Mouse (Mus musculus) Patski (cell line): ENCODE measurements at regions not wholly inside any gene's neighbourhood (a gene's known extent, or its start where the extent isn't known, plus 50 kb on each side); places are given as distances from the start of the nearest gene placed in this dataset.

Experiments used
- ATAC-seq: fragments of 100-300 bp; one replicate; pipeline ENCODE4 v1.8.0; 2021
- CTCF ChIA-PET: fragments of 350-600 bp; sonication (Branson Sonifier 250); formaldehyde crosslinking; loops from one replicate; lab custom pipeline; 2022; ENCODE audit warnings: inconsistent platforms; lab: Charles Lee
- POLR2A ChIA-PET: fragments of 350-600 bp; sonication (Branson Sonifier 250); formaldehyde crosslinking; loops from one replicate; lab custom pipeline; 2022; ENCODE audit warnings: antibody characterized with exemption, inconsistent platforms; lab: Charles Lee
- DNase-seq: peaks from one replicate; pipeline ENCODE4 v3.0.0-alpha.2; 2011; ENCODE audit warnings: low read depth, low spot score
- H3K27me3 ChIP-seq: fragments of 371-371 bp; one replicate; pipeline ENCODE4 v1.5.1; 2021
- CTCF ChIP-seq: fragments of 100-300 bp; IDR thresholded peaks from one replicate; pipeline ENCODE4 v1.5.1; 2021
- in situ Hi-C: fragments of 300-500 bp; cut with MboI; formaldehyde crosslinking; loops from 3 replicates; pipeline ENCODE4 v1.11.1; 2018; ENCODE audit warnings: low pct_unique_long_range_greater_than_20kb, mixed read lengths

DNA sequence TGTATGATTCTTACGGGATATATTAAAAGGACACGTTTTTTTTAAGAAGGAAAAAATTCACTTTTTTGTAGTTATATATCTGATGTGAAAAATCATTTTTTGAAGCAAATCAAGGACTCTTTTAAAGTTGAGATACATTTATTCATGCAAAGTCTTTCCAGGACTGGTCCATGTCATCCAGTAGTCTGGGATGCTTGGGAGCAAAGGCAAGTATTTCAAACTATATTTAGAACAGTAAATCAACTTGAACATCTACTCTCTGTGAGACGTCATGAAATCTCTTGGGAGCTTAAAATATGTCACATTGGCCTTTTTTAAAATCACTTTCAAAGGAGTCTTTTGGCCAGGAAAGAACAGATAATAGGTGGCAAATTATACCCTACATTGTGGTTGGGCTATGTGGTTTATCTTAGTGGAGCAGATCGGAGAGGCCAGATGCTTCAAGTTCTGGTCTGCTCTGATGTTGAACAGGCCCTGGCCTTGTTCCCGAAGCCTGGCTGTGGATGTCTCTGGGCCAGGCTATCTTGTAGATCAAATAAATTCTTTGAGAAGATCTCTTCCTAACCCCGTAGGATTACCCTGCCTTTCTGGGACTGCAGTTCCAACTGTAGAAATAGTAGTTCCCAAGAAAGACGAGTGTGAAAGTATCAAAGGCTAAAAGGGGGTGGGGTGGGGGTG, 936.8 kb upstream of the Lcorl start:
- POLR2A ChIA-PET: no interaction called here
- DNase-seq: no peak

DNA sequence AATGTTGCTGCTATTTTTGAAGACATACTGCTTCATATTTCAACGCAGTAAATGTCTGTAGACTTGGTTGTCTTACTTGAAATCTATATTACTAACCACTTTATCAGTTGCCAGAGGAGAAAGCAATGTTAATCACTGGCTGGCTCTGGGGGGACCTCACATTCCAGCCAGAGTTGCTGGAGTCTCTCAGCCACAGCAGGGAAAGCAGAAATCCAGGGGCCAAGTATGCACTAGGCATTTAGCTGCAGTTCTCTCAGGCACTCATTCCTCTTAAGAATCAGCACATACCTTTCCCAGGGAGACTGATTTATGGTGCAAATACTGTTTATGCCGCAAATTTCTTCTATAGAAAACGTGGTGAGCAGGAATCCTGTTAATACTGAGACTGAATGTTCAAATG, 933.6 kb upstream of the Lcorl start:
- in situ Hi-C loops: no loop called here
- H3K27me3 ChIP-seq: no peaks in the 10 kb centered on the region
- CTCF ChIA-PET: no interaction called here
- no peak for DNase-seq
- no peak for ATAC-seq
- POLR2A ChIA-PET: no interaction called here
- no peak for TF ChIP-seq CTCF

More for the DNA sequence above, 936.8 kb upstream of the Lcorl start:
- CTCF ChIA-PET: no interaction called here
- no peak for TF ChIP-seq CTCF
- in situ Hi-C loops: no loop called here
- no peak for ATAC-seq
- no peaks in the 10 kb centered on the region for H3K27me3 ChIP-seq

DNA sequence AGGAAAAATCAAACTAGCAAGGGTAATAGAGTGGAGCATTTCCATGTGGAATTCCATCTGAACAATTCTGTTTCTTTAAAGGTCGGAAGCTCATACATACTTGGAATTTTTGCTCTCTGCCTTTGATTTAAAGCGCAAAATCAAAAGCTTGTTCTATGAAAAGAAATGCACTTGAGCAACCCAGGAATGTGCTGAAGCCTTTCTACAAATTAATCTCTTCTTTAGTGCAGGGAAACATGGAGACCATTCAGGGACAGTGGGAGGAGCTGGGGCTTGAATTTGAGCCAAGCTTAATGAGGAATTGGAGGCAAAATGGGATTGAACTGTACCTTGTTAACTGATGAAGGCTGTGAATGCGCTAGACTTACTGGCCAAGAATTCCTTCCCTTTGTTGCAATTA, 933.1 kb upstream of the Lcorl start:
- no peak for TF ChIP-seq CTCF
- ChIA-PET POLR2A (no interaction called here), CTCF (no interaction called here)
- ATAC-seq (no peak), DNase-seq (no peak)
- H3K27me3 ChIP-seq: no peaks in the 10 kb centered on the region
- in situ Hi-C loops: no loop called here

DNA sequence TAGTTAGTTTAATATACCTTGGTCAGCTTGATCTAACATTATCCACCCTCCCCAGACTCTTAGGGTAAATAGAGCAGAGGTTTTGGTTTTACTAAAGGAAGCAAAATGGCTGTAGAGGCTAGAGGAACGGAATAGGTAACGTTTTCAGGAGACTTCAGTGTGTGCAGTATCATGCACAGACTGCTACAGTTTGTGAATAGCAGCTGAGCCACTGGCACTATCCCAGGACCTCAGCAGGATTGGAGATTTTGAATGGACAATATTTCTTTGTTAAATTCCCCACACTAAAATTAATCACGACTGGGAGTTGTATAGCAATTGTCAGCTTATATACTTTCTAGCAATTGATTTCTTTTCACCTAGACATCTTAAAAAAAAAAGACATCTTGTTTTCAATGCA, 929.7 kb upstream of the Lcorl start:
- in situ Hi-C loops: no loop called here
- no peaks in the 10 kb centered on the region for H3K27me3 ChIP-seq
- ChIA-PET POLR2A (no interaction called here), CTCF (interaction anchor here (1.5 kb wide), 1 partner anchor 17 kb away, joined by 4 read pairs; no protein-coding TSS in a partner anchor)
- DNase-seq: no peak
- no peak for TF ChIP-seq CTCF
- ATAC-seq: no peak

DNA sequence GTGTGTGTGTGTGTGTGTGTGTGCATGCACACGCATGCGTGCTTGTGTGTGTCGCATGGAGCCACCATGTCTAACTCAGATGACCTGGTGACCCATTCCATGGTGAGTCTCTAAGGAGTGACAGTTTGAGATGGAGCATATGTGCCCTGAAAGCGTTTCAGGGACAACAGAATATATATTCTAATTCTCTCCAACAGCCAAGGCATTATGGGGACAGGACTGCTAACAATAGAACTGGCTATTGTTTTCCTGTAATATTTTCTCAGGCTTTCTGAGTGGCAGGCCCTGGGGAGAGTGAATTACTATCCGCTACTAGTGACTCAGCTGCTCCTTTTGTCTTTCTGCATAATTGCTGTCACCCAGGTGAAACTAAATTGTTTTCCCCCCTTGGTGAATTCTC, 898.7 kb upstream of the Lcorl start:
- no peak for TF ChIP-seq CTCF
- POLR2A ChIA-PET: no interaction called here
- no peak for DNase-seq
- in situ Hi-C loops: no loop called here
- no peak for ATAC-seq
- CTCF ChIA-PET: no interaction called here
- no peaks in the 10 kb centered on the region for H3K27me3 ChIP-seq

DNA sequence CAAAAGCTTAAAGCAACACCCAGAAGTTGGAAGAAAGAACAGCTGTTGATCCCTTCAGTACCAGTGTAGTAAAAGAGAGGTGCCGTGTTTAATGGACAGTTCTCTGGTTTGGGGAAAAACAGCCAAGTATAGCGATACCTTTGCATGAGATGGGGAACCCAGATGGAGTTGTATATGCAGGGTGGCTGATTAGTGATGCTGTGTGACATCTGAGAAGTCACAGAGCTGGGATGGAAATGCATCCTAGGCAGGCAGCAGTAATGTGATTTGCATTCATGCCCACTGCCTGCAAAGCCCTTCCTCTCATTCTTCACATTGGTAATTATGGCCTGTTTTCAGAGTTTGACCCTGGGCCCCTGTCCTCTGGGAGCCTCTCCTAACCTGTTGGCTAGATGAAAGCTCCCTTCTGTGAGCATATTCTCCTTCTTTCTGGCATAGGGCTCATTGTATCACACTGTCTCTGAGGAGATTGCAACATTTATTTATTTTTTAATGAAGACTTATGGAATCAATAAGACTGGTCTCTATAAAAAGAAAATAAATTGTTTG, 882.7 kb upstream of the Lcorl start:
- in situ Hi-C loops: no loop called here
- no peak for TF ChIP-seq CTCF
- POLR2A ChIA-PET: no interaction called here
- DNase-seq (no peak), ATAC-seq (no peak)
- no peaks in the 10 kb centered on the region for H3K27me3 ChIP-seq
- CTCF ChIA-PET: interaction anchor here (2.8 kb wide), 1 partner anchor 9 kb away, joined by 14 read pairs; no protein-coding TSS in a partner anchor

DNA sequence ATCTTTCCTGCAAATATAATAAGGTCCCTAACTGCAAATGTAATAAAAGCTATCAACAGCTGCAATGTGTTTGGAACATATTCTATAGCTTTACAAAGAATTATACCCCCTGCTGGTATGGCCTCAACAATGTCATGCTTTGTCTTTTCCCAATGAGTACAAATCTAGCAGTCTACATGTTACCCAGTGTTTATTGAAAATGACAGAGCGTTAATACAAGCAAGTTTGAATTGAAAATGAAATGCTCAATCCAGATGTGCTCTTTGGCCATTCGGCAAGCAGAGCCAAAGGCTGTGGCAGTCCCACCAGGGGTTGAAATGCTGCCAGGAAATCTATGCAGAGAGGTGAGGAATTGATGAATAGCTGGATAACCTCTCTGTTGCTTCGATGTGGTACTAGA, 875.1 kb upstream of the Lcorl start:
- in situ Hi-C loops: no loop called here
- no peak for ATAC-seq

DNA sequence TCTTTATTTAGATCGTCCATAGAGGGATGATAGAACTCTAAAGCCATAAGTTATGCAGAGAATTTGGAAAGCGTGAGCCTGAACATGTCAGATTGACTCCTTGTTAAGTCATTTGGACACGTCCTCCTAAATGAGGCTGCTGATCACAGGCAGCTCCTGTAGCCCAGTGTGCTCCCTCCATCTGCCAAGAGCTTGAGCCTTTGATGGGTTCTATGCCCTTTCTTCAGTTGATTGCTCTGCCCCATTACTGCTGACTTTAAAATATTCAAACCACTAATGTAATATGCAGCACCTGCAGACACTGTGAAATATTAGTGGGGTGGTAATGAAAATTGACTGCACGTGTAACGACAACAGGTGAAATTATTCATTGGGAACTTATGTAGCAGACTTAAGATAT, 874.6 kb upstream of the Lcorl start:
- in situ Hi-C loops: no loop called here
- CTCF ChIA-PET: interaction anchor here (2.0 kb wide), 1 partner anchor 9 kb away, joined by 14 read pairs; no protein-coding TSS in a partner anchor
- no peak for ATAC-seq

More for the DNA sequence above, 875.1 kb upstream of the Lcorl start:
- CTCF ChIA-PET: interaction anchor here (2.0 kb wide), 1 partner anchor 9 kb away, joined by 14 read pairs; no protein-coding TSS in a partner anchor
- POLR2A ChIA-PET: no interaction called here
- no peak for DNase-seq
- no peaks in the 10 kb centered on the region for H3K27me3 ChIP-seq
- TF ChIP-seq CTCF: no peak

DNA sequence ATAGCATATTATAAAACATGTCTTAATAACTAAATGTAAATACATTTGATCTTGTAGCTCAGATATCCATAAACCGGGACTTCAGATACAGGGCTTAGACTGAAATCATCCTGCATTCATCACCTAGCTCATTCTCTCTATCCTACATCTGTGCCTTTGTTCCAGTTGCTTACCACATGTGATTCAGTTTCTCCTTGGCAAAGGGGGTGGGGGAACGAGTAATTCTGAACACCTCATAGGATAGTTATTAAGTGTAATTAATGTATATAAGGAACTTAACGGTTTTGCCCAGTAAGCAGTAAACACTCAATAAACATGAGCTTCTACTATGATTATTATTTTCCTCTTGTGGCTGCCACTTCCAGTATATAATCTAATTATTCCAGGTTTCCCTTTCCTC, 873.9 kb upstream of the Lcorl start:
- CTCF ChIA-PET: interaction anchor here (2.0 kb wide), 1 partner anchor 10 kb away, joined by 14 read pairs; no protein-coding TSS in a partner anchor
- no peaks in the 10 kb centered on the region for H3K27me3 ChIP-seq
- TF ChIP-seq CTCF: no peak
- in situ Hi-C loops: no loop called here
- no peak for ATAC-seq
- POLR2A ChIA-PET: no interaction called here
- no peak for DNase-seq

More for the DNA sequence above, 874.6 kb upstream of the Lcorl start:
- H3K27me3 ChIP-seq: no peaks in the 10 kb centered on the region
- TF ChIP-seq CTCF: no peak
- DNase-seq: no peak
- POLR2A ChIA-PET: no interaction called here

DNA sequence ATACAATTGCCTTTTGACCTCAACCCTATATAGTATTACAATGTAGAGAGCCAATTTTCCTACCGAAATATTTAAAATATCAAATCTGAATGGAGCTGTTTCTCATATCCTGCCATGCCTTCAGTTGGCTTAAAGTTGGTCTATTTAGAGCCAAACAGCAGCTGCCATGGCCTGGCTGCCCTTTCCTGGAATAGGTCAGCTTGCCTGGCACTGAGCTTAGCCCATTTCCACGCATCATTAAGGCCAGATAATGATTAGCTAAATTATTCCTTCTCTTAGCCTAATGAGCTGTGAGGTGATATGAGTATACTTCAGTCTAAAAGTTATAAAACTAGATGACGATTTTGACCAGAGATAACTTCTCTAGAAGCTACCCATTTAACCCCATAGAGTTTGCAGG, 852.2 kb upstream of the Lcorl start:
- in situ Hi-C loops: no loop called here
- POLR2A ChIA-PET: no interaction called here
- CTCF ChIA-PET: no interaction called here
- TF ChIP-seq CTCF: no peak
- no peak for DNase-seq
- H3K27me3 ChIP-seq: no peaks in the 10 kb centered on the region
- no peak for ATAC-seq

DNA sequence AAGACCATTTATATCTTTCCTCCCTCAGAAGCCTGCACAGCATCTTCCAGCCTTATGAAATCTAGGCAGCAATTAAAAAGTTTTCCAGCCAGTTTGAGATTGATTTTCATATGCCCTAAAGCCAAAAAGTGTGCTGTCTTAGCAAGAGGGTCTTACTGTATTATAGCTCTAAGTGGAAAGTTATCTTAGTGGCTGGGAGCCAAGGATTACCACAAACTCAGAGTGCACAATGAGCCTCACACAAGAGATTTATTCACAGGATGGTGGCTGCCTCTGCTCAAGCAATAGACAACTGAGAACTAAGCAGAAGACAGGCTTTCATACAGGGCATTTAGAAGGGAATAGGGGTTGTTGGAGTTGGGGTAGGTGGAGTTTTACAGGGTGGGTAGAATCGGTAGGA, 850.4 kb upstream of the Lcorl start:
- DNase-seq: no peak
- ChIA-PET POLR2A (no interaction called here), CTCF (interaction anchor here (1.1 kb wide), 1 partner anchor 17 kb away, joined by 3 read pairs; no protein-coding TSS in a partner anchor)
- in situ Hi-C loops: no loop called here
- TF ChIP-seq CTCF: no peak
- no peaks in the 10 kb centered on the region for H3K27me3 ChIP-seq
- no peak for ATAC-seq
